Mouse (Mus musculus) adrenal gland, postnatal 25 days (tissue): ENCODE measurements around the gene Csdc2. TPM values are rescaled to one million over a fixed set of nuclear protein-coding genes. Genes with fewer than 3 reads are reported as not detected.

ENCODE experiments used
- DNase-seq: peaks from one replicate; pipeline ENCODE4 v3.0.0; 2021; ENCODE audit warnings: mixed read lengths
- total RNA-seq: library from RNA; stranded (reverse); gene quantifications from 2 replicates; pipeline ENCODE4 v1.2.3, GENCODE M21; 2021

Gene Csdc2
- total RNA-seq, 1 experiment from 2014 or later: 20.0 TPM

- DNase-seq: peak; percentile 96
Measured at GRCm38 (mm10) chr15:81925760-81926445, 10.7 kb upstream of the Csdc2 start, which contains the start of gene Polr3h. Polr3h (minus strand) TSS chr15:81926240.

DNA sequence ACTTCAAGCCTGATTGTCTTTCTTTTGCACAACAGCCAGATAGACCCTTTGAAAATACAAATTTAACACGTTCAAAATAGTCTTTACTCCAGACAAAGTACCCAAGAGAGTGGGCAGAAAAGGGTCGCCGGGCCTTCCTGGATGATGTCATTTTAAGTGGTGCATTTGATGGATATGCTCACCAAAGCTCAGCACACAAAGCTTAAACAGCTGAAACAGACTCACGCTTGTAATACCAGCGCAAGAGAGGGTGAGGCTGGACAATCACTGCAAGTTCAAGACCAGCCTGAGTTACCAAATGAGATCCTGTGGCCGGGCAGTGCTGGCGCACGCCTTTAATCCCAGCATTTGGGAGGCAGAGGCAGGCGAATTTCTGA, 10.1 kb upstream of the Csdc2 start:
- DNase-seq: no peak

DNA sequence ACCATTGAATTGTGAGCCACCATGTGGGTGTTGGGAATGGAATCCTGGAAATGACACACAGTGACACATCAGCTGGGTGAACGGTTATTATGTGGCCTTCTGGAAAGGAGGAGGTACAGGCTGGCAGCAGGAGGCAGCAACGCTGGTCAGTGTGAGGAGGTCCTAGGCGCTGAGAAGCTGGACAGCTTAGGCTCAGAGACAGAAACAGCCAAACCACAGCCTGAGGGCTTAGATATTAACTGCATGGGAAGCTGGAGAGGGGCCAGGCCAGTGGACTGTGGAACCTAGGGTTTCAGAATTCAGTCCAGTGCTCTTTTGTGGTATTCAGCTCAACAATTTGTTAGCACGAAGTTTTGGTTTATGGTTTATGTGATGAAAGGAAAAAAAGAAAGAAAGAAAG, 8.8 kb upstream of the Csdc2 start:
- peak; percentile 58 for DNase-seq

DNA sequence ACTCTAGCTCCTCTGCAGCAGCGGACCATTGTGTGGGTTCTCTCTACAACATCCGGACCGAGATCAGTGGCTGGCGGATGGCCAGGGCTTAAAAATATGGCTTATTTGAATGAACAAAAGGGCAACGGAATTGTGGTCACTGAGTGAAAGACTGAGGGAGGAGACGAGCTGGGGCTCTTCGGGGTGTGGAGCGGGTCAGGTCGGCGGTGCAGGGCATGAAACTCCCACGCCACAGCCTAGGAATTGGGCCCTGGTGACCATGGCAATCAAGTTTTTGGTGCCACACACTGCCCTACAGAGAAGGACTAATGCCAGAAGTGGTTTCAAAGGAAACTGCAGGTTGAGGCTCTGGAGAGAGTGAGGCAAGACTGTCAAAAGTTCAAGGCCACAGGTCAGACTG, 8.3 kb upstream of the Csdc2 start:
- peak; percentile 60 for DNase-seq

GRCm38 (mm10) chr15:81932951-81933470, 3.5 kb upstream of the Csdc2 start:
- DNase-seq: no peak

GRCm38 (mm10) chr15:81933986-81934385, 2.6 kb upstream of the Csdc2 start:
- DNase-seq: no peak

DNA sequence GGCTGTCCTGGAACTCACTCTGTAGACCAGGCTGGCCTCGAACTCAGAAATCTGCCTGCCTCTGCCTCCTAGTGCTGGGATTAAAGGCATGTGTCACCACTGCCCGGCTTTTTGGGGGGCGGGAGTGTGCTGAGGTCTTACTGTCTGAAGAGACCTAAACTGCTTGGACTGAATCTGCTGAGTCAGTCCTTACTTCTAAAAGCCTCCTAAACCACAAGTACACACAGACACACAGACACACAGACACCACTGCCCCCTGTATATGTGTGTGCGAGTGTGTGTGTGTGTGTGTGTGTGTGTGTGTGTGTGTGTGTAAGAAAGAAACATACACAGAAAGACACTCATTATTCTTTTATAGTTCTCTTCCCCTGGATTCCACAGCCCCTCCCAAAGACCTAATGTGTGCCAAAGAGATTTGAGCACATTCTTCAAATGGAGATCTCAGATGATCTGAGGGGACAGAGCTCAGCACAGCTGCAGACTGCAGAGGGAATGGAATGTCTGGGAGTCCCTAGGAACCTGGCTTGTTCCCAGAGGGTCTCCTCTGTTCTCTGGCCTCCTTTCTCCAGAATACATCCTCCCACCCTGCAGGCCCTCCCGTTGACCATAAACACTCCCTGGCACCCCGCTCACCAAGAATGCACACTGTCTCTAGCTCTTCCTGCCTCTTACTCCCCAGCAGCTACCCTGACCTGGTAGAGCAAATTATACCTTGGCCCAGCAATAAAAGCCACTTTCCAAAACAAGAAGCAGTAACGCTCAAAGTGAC, 506 bp upstream of the Csdc2 start:
- no peak for DNase-seq

DNA sequence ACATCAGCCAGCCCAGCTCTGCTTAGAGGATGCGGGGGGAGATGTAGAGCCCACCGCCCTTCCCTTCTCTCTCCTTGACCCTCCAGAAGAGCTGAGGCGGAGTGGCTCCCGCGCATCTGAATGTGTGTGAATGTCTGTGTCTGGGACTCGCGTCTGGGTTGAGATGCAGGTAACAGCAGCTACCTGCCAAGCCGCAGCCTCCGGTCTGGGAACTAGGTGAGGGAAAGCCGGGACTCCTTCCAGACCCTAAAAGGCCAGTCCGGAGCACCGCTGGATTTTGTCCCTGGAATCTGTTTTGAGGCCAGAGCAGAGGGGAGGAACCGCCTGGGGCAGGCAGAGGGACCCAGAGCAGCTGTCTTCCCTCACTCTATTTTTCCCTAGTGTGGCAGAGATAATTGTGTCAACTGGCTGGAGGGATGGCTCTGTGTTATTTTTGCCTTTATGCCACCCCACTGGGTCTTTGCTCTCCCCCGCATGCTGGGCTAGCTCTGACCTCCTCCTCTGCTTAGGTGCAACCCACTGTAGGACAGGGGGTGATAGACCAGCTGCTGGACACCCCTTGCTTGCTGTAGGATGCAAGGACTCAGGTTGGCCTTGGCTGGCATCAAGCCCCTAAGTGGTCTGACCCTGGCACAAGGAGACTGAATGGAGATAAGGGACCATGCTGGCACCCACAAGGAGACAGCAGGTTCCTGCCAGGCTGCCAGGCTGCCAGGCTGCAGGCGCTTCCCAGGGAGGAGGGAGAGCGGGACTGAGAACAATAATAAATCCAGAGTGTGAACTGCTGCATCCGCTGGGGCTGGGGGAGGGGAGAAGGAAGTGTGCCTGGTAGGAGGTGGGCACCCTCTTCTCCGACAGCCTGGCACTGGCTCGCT, 776 bp downstream of the Csdc2 start:
- peak; percentile 53 for DNase-seq

DNA sequence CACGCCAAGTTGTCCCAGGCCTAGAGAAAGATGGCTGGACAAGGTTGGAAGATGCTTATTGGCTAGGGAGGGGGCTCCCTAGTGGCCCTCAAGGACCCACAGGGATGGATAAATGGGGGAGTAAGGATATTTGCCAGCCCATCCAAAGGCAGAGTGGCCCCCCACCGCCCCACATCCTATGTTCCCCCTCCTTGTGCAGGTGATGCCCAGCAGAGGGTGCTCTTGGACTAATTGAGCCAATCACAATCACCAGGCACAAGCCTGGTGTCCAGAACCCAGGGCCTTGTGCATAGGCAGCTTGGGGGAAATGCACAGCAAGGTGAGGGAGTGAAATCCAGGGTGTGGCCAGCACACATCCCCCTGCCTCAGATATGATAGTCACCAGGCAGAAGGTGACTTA, 1.7 kb downstream of the Csdc2 start:
- peak; percentile 64 for DNase-seq

DNA sequence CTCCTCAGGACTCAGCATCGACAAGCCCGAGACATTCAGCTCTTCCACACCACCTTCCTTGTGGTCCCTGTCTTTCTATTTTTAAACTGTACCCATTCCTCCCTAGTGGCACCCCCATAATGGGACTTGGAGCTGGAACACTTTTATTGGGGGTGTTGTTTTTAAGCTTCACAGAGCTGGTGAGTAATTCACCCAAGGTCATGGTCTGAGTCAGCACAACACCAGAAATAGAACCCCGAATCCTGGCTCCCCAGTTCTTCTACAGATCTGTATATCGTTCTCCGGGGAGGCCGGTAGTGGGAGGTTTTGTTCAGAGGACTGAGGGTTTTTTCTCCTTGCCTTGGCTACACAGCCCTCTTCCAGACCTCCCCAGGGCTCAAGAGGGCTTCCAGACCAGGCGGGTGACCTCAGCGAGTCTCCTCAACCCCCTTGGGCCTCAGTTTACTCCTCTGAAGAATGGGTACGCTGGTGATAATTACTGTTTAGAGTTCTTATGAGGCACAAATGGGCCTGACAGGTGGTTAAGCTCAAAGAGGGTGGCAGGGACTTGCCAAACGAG, 2.7 kb downstream of the Csdc2 start:
- peak; percentile 41 for DNase-seq

DNA sequence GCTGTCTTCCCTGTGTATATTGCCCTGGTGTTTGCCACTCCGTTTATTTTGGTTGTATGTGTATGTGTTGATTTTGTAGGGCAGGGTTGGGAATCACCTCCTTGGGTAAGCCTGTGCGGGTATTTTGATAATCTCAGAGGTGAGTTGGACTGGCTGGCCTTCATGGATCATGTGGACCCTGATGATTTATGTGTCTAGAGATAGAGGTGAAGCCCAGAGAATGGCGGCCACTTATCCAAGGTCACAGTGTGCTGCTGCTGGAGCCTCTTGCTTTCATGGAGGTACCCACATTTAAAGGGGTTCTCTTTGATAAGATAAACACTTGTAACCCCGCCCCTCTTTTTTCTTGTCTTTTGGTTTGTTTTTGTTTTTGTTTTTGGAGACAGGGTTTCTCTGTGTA, 3.2 kb downstream of the Csdc2 start:
- no peak for DNase-seq

- DNase-seq: no peak
Measured at GRCm38 (mm10) chr15:81940219-81940618, 3.7 kb downstream of the Csdc2 start.

DNA sequence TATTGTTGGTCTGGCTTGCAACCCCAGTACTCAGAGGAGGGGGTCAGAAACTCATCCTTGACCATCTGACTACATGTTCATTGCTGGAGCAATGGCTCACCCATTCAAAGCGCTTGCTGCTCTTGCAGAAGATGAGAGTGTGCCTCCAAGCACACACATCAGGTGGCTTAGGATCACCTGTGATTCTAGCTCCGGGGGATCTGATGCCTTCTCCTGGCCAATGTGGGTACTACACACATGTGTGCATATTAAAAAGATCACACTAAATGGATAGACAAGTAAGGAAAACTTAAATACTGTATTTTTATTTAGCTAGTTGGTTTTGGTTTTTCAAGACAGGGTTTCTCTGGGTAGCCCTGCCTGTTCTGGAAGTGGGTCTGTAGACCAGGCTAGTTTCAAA, 4.5 kb downstream of the Csdc2 start:
- no peak for DNase-seq

GRCm38 (mm10) chr15:81943176-81943749, 6.7 kb downstream of the Csdc2 start:
- no peak for DNase-seq

DNA sequence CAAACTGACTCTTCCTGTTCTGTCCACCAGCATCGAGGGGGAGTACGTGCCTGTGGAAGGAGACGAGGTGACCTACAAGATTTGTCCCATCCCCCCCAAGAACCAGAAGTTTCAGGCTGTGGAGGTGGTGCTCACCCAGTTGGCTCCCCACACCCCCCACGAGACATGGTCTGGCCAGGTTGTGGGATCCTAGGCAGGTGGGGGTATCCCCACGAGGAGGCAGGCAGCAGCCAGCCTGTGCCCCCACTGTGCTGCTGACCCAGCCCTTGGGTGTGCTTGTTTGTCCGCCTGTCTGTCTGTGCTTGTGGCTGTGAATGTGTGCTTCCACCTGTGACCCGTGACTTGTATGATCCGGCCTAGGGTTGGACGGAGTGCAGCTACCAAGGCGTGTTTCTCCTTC, 12.5 kb downstream of the Csdc2 start:
- no peak for DNase-seq

DNA sequence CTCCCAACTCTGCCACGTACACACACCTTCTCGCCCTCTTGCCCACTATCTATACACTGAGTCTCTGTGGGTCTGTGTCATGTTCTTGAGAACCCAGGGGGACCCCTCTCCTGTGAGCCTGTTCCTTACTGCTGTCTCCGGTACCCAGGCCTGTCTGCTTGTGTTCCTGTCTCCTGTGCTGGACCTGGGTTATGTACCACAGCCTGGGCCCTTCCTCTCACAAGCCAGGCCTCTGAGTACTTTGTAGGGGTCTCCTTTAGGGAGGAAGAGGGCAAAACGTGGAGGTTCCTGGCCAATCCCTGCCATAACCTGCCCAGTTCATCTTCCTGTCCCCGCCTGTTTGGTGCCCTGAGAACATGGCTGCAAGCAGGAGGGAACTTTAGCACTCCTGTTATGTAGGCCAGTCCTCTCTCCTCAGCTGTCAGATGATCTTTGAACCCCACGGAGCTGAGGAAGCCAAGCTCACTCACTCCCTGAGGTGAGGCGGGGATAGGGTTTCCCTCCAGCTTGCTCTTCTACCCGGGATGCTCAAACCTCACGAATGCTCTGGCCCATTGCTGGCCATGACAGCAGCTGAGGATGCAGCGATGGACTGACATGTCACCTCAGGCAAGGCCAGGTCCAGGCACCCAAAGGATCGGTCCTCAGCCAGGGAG, 13.0 kb downstream of the Csdc2 start:
- DNase-seq: no peak

GRCm38 (mm10) chr15:81950716-81951115, 14.2 kb downstream of the Csdc2 start:
- no peak for DNase-seq

DNA sequence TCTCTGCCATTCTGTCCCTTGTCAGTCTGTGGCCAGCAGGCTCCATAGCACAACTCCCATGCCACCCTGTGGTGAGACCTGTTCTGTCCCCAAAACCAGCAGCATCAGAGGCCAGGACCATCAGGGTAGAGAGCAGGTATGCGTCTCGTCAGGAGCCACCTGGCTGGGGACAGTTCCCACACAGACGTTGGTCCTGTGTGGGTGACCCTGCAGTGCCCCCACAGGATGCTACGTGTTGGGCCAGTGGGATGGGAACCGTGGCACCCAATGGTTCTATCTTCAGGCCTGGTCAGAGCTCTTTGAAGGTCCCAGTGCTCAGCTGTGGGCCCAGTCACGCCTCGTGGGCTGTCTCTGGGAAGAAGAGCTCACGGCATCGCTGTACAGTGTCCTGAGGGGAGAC, 14.6 kb downstream of the Csdc2 start:
- no peak for DNase-seq

GRCm38 (mm10) chr15:81952310-81952709, 15.8 kb downstream of the Csdc2 start:
- DNase-seq: no peak

DNA sequence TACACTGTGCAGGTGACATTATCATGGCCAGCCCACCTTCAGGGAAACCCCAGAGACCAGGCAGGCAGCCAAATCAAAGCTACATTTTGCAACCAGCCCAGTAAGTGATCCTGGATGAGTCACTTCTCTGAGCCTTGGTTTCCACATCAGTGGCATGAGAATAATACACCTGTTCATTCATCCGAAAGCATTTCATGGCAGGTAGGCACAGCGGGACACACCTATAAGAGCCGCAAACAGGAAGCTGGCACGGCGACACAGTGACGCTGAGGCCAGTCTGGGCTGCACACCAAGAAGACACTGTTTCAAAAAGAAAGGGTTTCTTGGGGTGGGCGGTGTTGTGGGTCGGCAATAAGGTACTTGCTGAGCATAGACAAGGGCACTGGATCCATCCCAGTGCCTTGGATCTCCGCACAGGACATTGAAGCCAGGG, 17.6 kb downstream of the Csdc2 start:
- DNase-seq: no peak

- no peak for DNase-seq
Measured at GRCm38 (mm10) chr15:81954716-81955115, 18.2 kb downstream of the Csdc2 start.
